8 mouse cellular contexts compared by ENCODE assay signal in the genomic region with DNA sequence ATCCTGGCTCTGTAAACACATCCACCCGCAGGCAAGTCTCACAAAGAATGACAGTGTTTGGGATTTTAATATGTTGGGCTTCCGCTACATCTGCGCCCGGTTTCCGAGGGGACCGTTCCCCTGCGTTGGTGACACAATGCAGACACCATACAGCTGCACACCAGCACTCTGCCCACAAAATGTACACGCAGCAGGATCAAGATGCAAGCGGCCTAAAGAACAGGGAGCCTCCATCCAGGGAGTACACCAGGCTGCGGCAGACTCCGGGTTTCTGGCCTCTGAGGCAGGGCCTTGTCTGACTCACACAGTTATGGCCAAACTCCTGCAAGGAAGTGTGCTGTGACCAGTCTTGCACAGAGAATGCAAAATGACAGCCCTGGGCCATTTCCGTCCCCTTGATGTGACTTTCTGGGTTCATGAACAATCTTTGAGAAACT. TPM values are rescaled to one million over a fixed set of nuclear protein-coding genes. Genes with fewer than 3 reads are reported as not detected.
A peak's percentile ranks its signal among the peaks of the same experiment; 100 is the strongest.
DNase-seq lines count a peak whose midpoint lies in the region; ATAC-seq and TF ChIP-seq lines count a peak whose summit lies in the region.

No protein-coding gene starts in this region.

- peak overlapping the region; percentile 73 for H3K27ac ChIP-seq in heart, embryonic 10.5 days
- peak overlapping the region; percentile 84 for H3K27ac ChIP-seq in heart, postnatal 0 days (ENCODE audit: low read depth)
- peak overlapping the region; percentile 53; the same call in 1 of the 2 replicates for H3K27ac ChIP-seq in limb, embryonic 13.5 days
- H3K27ac ChIP-seq in stomach, postnatal 0 days (replicated peaks): peak overlapping the region; percentile 85

- no peaks in the 10 kb centered on the region for H3K27me3 ChIP-seq in heart, embryonic 10.5 days (ENCODE audit: insufficient read depth, poor library complexity, severe bottlenecking)
- no peaks in the 10 kb centered on the region for H3K27me3 ChIP-seq in heart, postnatal 0 days (ENCODE audit: control insufficient read depth, insufficient read depth, low read length)
- no peaks in the 10 kb centered on the region for H3K27me3 ChIP-seq in limb, embryonic 13.5 days
- no peaks in the 10 kb centered on the region for H3K27me3 ChIP-seq in stomach, postnatal 0 days (ENCODE audit: control insufficient read depth, insufficient read depth, low read length)

- TF ChIP-seq CTCF in heart, postnatal 0 days (IDR thresholded peaks at IDR 0.05; ENCODE audit: low read depth): no peak
- TF ChIP-seq CTCF in stomach, postnatal 0 days (IDR thresholded peaks at IDR 0.05; ENCODE audit: low read depth): no peak

- H3K36me3 ChIP-seq in heart, embryonic 10.5 days: peaks cover 51% of the 10 kb centered on the region
- H3K36me3 ChIP-seq in heart, postnatal 0 days (replicated peaks; ENCODE audit: control insufficient read depth, insufficient read depth, low read length): peaks cover 20% of the 10 kb centered on the region
- peaks cover 39% of the 10 kb centered on the region for H3K36me3 ChIP-seq in limb, embryonic 13.5 days
- no peaks in the 10 kb centered on the region; the same call in none of the 2 replicates for H3K36me3 ChIP-seq in stomach, postnatal 0 days (ENCODE audit: control insufficient read depth, insufficient read depth, low read length)

- H3K9me3 ChIP-seq in heart, embryonic 10.5 days: no peaks in the 10 kb centered on the region
- H3K9me3 ChIP-seq in heart, postnatal 0 days (replicated peaks; ENCODE audit: control insufficient read depth, low read length): no peaks in the 10 kb centered on the region
- H3K9me3 ChIP-seq in limb, embryonic 13.5 days: no peaks in the 10 kb centered on the region
- no peaks in the 10 kb centered on the region for H3K9me3 ChIP-seq in stomach, postnatal 0 days (ENCODE audit: control insufficient read depth, low read length)

- H3K4me1 ChIP-seq in heart, embryonic 10.5 days: peaks cover 79% of the 10 kb centered on the region
- peaks cover 47% of the 10 kb centered on the region for H3K4me1 ChIP-seq in heart, postnatal 0 days (ENCODE audit: control insufficient read depth, insufficient read depth)
- H3K4me1 ChIP-seq in limb, embryonic 13.5 days: peaks cover 54% of the 10 kb centered on the region
- peaks cover 14% of the 10 kb centered on the region for H3K4me1 ChIP-seq in stomach, postnatal 0 days (replicated peaks; ENCODE audit: control insufficient read depth, insufficient read depth)

- H3K4me2 ChIP-seq in heart, postnatal 0 days (ENCODE audit: low read depth, low read length): no peak overlapping the region
- H3K4me2 ChIP-seq in limb, embryonic 13.5 days (replicated peaks): no peak overlapping the region
- no peak overlapping the region for H3K4me2 ChIP-seq in stomach, postnatal 0 days (replicated peaks; ENCODE audit: low read depth)

- H3K9ac ChIP-seq in heart, postnatal 0 days (replicated peaks; ENCODE audit: low read depth, low read length): no peak overlapping the region
- no peak overlapping the region for H3K9ac ChIP-seq in limb, embryonic 13.5 days
- H3K9ac ChIP-seq in stomach, postnatal 0 days (ENCODE audit: low read length): peak overlapping the region; percentile 13

- DNase-seq in heart, embryonic 10.5 days (ENCODE audit: low spot score): no peak
- DNase-seq in heart, postnatal 14 days: no peak
- DNase-seq in cerebellum, adult 9-10 months: peak; percentile 66
- no peak for DNase-seq in heart, postnatal 0 days (ENCODE audit: low spot score)
- DNase-seq in stomach, postnatal 0 days (ENCODE audit: low spot score): no peak
- DNase-seq in layer of hippocampus, adult 8-10 months (ENCODE audit: low spot score in 2 of 2): no peak
- no peak for DNase-seq in T-cell, adult 2 months (ENCODE audit: low spot score)

- ATAC-seq in heart, postnatal 0 days (ENCODE audit: insufficient read depth, low read depth): peak; percentile 19
- ATAC-seq in limb, embryonic 13.5 days (ENCODE audit: low FRiP score, low read depth): no peak
- peak; percentile 43 for ATAC-seq in stomach, postnatal 0 days (ENCODE audit: low FRiP score, low TSS enrichment)

- intact Hi-C loops in heart, postnatal 14 days (cut with DNase I): no loop called here

- 59% methylated on average over 12 of the region's 12 CpGs for WGBS in heart, embryonic 10.5 days
- WGBS in heart, postnatal 0 days: 41% methylated on average over 12 of the region's 12 CpGs
- WGBS in limb, embryonic 13.5 days: 45% methylated on average over 12 of the region's 12 CpGs
- WGBS in stomach, postnatal 0 days: 32% methylated on average over 12 of the region's 12 CpGs

- no peak for TF ChIP-seq EP300 in heart, postnatal 0 days (IDR thresholded peaks at IDR 0.05; ENCODE audit: low read depth)
- TF ChIP-seq EP300 in stomach, postnatal 0 days (optimal IDR thresholded peaks at IDR 0.05): no peak

- H3K4me3 ChIP-seq in heart, embryonic 10.5 days: no peak overlapping the region
- H3K4me3 ChIP-seq in heart, postnatal 0 days (ENCODE audit: low read depth, low read length): no peak overlapping the region
- H3K4me3 ChIP-seq in limb, embryonic 13.5 days: no peak overlapping the region
- H3K4me3 ChIP-seq in stomach, postnatal 0 days (ENCODE audit: low read depth, low read length): no peak overlapping the region

RNA-seq across cellular contexts. Expression of a gene that starts 31.8 kb away (rescaled TPM):
- polyA plus RNA-seq in heart, embryonic 10.5 days (2016; fragmentation: Nextera tagmentation; extraction: Ambion mirVana): 57.1 and 58.5 TPM in 2 replicates
- 10 to 100 TPM; 52.0 to 52.5 TPM for total RNA-seq in heart, postnatal 14 days (2021)
- 19.2 and 48.1 TPM in 2 replicates for total RNA-seq in heart, postnatal 0 days (2014; rRNA removed; ENCODE audit: low replicate concordance)
- polyA plus RNA-seq in heart, postnatal 0 days (2015; fragmentation: Nextera tagmentation; extraction: Ambion mirVana): 35.3 and 35.4 TPM in 2 replicates
- polyA plus RNA-seq in limb, embryonic 13.5 days (2015; fragmentation: Nextera tagmentation; extraction: Ambion mirVana): 59.4 and 65.7 TPM in 2 replicates
- 24.3 and 29.7 TPM in 2 replicates for polyA plus RNA-seq in stomach, postnatal 0 days (2015; fragmentation: Nextera tagmentation; extraction: Ambion mirVana)
- total RNA-seq in layer of hippocampus, adult 8-10 months (2022): 100 to 1,000 TPM; 128 to 162 (median 147) TPM
